Mouse (Mus musculus) G1E (cell line): ENCODE measurements around the gene Trim62. TPM values are rescaled to one million over a fixed set of nuclear protein-coding genes. Genes with fewer than 3 reads are reported as not detected.

ENCODE experiments used
- ATAC-seq: 2 replicates; pipeline ENCODE4 v1.8.0; 2016; ENCODE audit warnings: mild to moderate bottlenecking; ENCODE audit not compliant: insufficient number of reproducible peaks, poor library complexity, low FRiP score, severe bottlenecking; ENCODE audit errors: extremely low read depth
- DNase-seq: peaks from one replicate; pipeline ENCODE4 v3.0.0; 2012; ENCODE audit warnings: low spot score
- H3K27me3 ChIP-seq: 2 replicates; pipeline ENCODE4 v1.6.1; 2012; ENCODE audit warnings: mild to moderate bottlenecking, low read length, inconsistent platforms; ENCODE audit not compliant: insufficient read depth
- H3K36me3 ChIP-seq: replicated peaks from 2 replicates; pipeline ENCODE3; 2012; ENCODE audit warnings: mild to moderate bottlenecking, inconsistent platforms
- H3K4me1 ChIP-seq: 2 replicates; pipeline ENCODE4 v1.6.1; 2012; ENCODE audit warnings: low read depth, low read length, inconsistent platforms, mixed read lengths; ENCODE audit not compliant: insufficient read depth
- H3K4me3 ChIP-seq: 2 replicates; pipeline ENCODE4 v1.5.1; 2012; ENCODE audit warnings: low read depth, mild to moderate bottlenecking, inconsistent platforms, low read length, moderate library complexity, mixed read lengths
- H3K9me3 ChIP-seq: replicated peaks from 2 replicates; pipeline ENCODE4 v1.6.1; 2012; ENCODE audit warnings: inconsistent platforms
- CTCF ChIP-seq: IDR thresholded peaks from 2 replicates; pipeline ENCODE4 v1.5.1; 2012; ENCODE audit warnings: low read depth, low read length, inconsistent platforms, mixed read lengths
- GATA1 ChIP-seq: IDR thresholded peaks from 2 replicates; pipeline ENCODE4 v1.6.1; 2012; ENCODE audit warnings: borderline replicate concordance, low read length, inconsistent platforms, mixed read lengths
- GATA2 ChIP-seq: IDR thresholded peaks from 2 replicates; pipeline ENCODE4 v1.6.1; 2012; ENCODE audit warnings: low read depth, low read length, inconsistent platforms, borderline replicate concordance
- POLR2AphosphoS5 ChIP-seq: IDR thresholded peaks from 2 replicates; pipeline ENCODE4 v1.6.1; 2012; ENCODE audit warnings: low read depth, low read length, inconsistent platforms; ENCODE audit not compliant: insufficient replicate concordance
- TAL1 ChIP-seq: conservative IDR thresholded peaks from 2 replicates; pipeline ENCODE4 v1.6.1; 2012; ENCODE audit warnings: low read depth, low read length, inconsistent platforms, mixed read lengths
- polyA plus RNA-seq: library from polyadenylated mRNA; stranded (reverse); fragments of >175 nt; gene quantifications from 2 replicates; pipeline ENCODE4 v1.2.3, GENCODE M21; 2012
- total RNA-seq, 2 experiments: library from RNA; stranded (forward) in 1 of 2; stranded (reverse) in 1 of 2; fragments of 200-1000 nt in 1 of 2; fragments of >200 nt in 1 of 2; fragmentation: Nextera tagmentation in 1 of 2; gene quantifications; 2 replicates each; pipeline ENCODE4 v1.2.3; 2014 to 2017

The Trim62 gene
- total and polyA plus RNA-seq, 3 experiments = 0.16 TPM; not detected in 2

- TF ChIP-seq GATA2 = no peak
- TF ChIP-seq POLR2AphosphoS5 = no peak
- no peak for TF ChIP-seq TAL1
- ATAC-seq = no peak
- H3K4me1 ChIP-seq = no peaks in the 10 kb centered on the region
- no peak overlapping the region for H3K4me3 ChIP-seq
- H3K9me3 ChIP-seq = peaks cover 10% of the 10 kb centered on the region
- no peaks in the 10 kb centered on the region for H3K36me3 ChIP-seq
- peaks cover 3% of the 10 kb centered on the region; the same call in 1 of the 2 replicates for H3K27me3 ChIP-seq
- no peak for DNase-seq
Observed at GRCm38 (mm10) chr4:128888436-128888990, 5.1 kb downstream of the Trim62 start.

GRCm38 (mm10) chr4:128889752-128890630, 6.6 kb downstream of the Trim62 start:
- no peaks in the 10 kb centered on the region for H3K36me3 ChIP-seq
- ATAC-seq (no peak), DNase-seq (no peak)
- H3K4me3 ChIP-seq = no peak overlapping the region
- H3K9me3 ChIP-seq = no peaks in the 10 kb centered on the region
- H3K4me1 ChIP-seq = no peaks in the 10 kb centered on the region
- no peaks in the 10 kb centered on the region for H3K27me3 ChIP-seq
- TF ChIP-seq GATA1 (no peak), CTCF (no peak), TAL1 (no peak), POLR2AphosphoS5 (no peak), GATA2 (no peak)

- Histone ChIP-seq H3K9me3 (no peaks in the 10 kb centered on the region), H3K27me3 (no peaks in the 10 kb centered on the region), H3K4me3 (no peak overlapping the region), H3K36me3 (no peaks in the 10 kb centered on the region), H3K4me1 (no peaks in the 10 kb centered on the region)
- DNase-seq (no peak), ATAC-seq (no peak)
- no peak for TF ChIP-seq GATA2
- TF ChIP-seq TAL1 = no peak
- no peak for TF ChIP-seq GATA1
- no peak for TF ChIP-seq POLR2AphosphoS5
- TF ChIP-seq CTCF = no peak
Observed at GRCm38 (mm10) chr4:128891157-128891556, 7.8 kb downstream of the Trim62 start.

GRCm38 (mm10) chr4:128891746-128892145, 8.4 kb downstream of the Trim62 start:
- H3K27me3 ChIP-seq = peaks cover 2% of the 10 kb centered on the region; the same call in 1 of the 2 replicates
- H3K9me3 ChIP-seq = no peaks in the 10 kb centered on the region
- H3K36me3 ChIP-seq = no peaks in the 10 kb centered on the region
- H3K4me1 ChIP-seq = no peaks in the 10 kb centered on the region
- TF ChIP-seq TAL1 (no peak), GATA2 (no peak), CTCF (no peak), GATA1 (no peak), POLR2AphosphoS5 (no peak)
- no peak overlapping the region for H3K4me3 ChIP-seq
- no peak for DNase-seq
- ATAC-seq = no peak

- DNase-seq = no peak
- no peaks in the 10 kb centered on the region for H3K9me3 ChIP-seq
- ATAC-seq = no peak
- H3K4me1 ChIP-seq = no peaks in the 10 kb centered on the region
- H3K27me3 ChIP-seq = peaks cover 3% of the 10 kb centered on the region; the same call in 1 of the 2 replicates
- no peaks in the 10 kb centered on the region for H3K36me3 ChIP-seq
- no peak for TF ChIP-seq POLR2AphosphoS5
- no peak overlapping the region for H3K4me3 ChIP-seq
Observed at GRCm38 (mm10) chr4:128892188-128892587, 8.8 kb downstream of the Trim62 start.

GRCm38 (mm10) chr4:128894112-128894511, 10.7 kb downstream of the Trim62 start:
- ATAC-seq (no peak), DNase-seq (no peak)
- no peak overlapping the region for H3K4me3 ChIP-seq
- no peaks in the 10 kb centered on the region for H3K4me1 ChIP-seq
- H3K27me3 ChIP-seq = peaks cover 3% of the 10 kb centered on the region; the same call in 1 of the 2 replicates
- H3K36me3 ChIP-seq = no peaks in the 10 kb centered on the region
- TF ChIP-seq CTCF (no peak), POLR2AphosphoS5 (no peak)
- H3K9me3 ChIP-seq = no peaks in the 10 kb centered on the region

GRCm38 (mm10) chr4:128895841-128896240, 12.5 kb downstream of the Trim62 start:
- TF ChIP-seq GATA2 = no peak
- TF ChIP-seq POLR2AphosphoS5 = no peak
- TF ChIP-seq GATA1 = no peak
- TF ChIP-seq TAL1 = no peak
- no peak for TF ChIP-seq CTCF
- ATAC-seq (no peak), DNase-seq (no peak)
- no peak overlapping the region for H3K4me3 ChIP-seq
- no peaks in the 10 kb centered on the region for H3K9me3 ChIP-seq
- peaks cover 3% of the 10 kb centered on the region; the same call in 1 of the 2 replicates for H3K27me3 ChIP-seq
- no peaks in the 10 kb centered on the region for H3K36me3 ChIP-seq
- no peaks in the 10 kb centered on the region for H3K4me1 ChIP-seq
